Mouse (Mus musculus): ENCODE measurements around the gene Opa1.

GRCm38 (mm10) chr16:29664392-29664791 lies 85.3 kb downstream of the Opa1 start:
- no peak for TF ChIP-seq CTCF (IDR thresholded peaks at IDR 0.05; ENCODE audit: borderline replicate concordance, insufficient read depth, low read depth, low read length)
- no peak for TF ChIP-seq POLR2A (IDR thresholded peaks at IDR 0.05; ENCODE audit: borderline replicate concordance, insufficient read depth, low read length)
